Mouse (Mus musculus) liver, adult 2 months (tissue): Measurements from ENCODE around the gene Ecpas.

Experiments used
- CTCF ChIP-seq: fragments of 200-500 bp; IDR thresholded peaks from 2 replicates; pipeline ENCODE4 v1.5.1; 2011; ENCODE audit warnings: low read depth, low read length, control low read depth
- POLR2A ChIP-seq: fragments of 200-500 bp; IDR thresholded peaks from 2 replicates; pipeline ENCODE4 v1.6.1; 2011; ENCODE audit warnings: low read length, control low read depth; ENCODE audit not compliant: insufficient read depth; ENCODE audit errors: extremely low read depth

- no peak for TF ChIP-seq CTCF
- no peak for TF ChIP-seq POLR2A
Observed at GRCm38 (mm10) chr4:58910175-58911068, 2.1 kb downstream of the Ecpas start.
